Mouse (Mus musculus) frontal cortex, postnatal 36 days (tissue): ENCODE measurements at regions not wholly inside any gene's neighbourhood (a gene's known extent, or its start where the extent isn't known, plus 50 kb on each side); places are given as distances from the start of the nearest gene placed in this dataset.

ENCODE experiments used
- DNase-seq, 2 experiments: peaks; one replicate each; pipeline ENCODE4 v3.0.0; 2022; ENCODE audit warnings: low spot score in 2 of 2

- no peak for DNase-seq
Observed at GRCm38 (mm10) chr12:9404981-9405380, 164.9 kb upstream of the Osr1 start.

- no peak for DNase-seq
Observed at GRCm38 (mm10) chr12:9419311-9419710, 150.6 kb upstream of the Osr1 start.

- DNase-seq: no peak
Observed at GRCm38 (mm10) chr12:9430656-9431055, 139.3 kb upstream of the Osr1 start.

- no peak for DNase-seq
Observed at GRCm38 (mm10) chr12:9438575-9439161, 131.2 kb upstream of the Osr1 start.

GRCm38 (mm10) chr12:9450620-9451019, 119.3 kb upstream of the Osr1 start:
- DNase-seq: no peak

GRCm38 (mm10) chr12:9460193-9460592, 109.7 kb upstream of the Osr1 start:
- DNase-seq: no peak

GRCm38 (mm10) chr12:9469655-9470470, 100.1 kb upstream of the Osr1 start:
- no peak for DNase-seq

- no peak for DNase-seq
Observed at GRCm38 (mm10) chr12:9475836-9476235, 94.1 kb upstream of the Osr1 start.

- no peak for DNase-seq
Observed at GRCm38 (mm10) chr12:9478201-9478600, 91.7 kb upstream of the Osr1 start.

GRCm38 (mm10) chr12:9487674-9488413, 82.1 kb upstream of the Osr1 start:
- DNase-seq: peak; percentile 6 to 27

- DNase-seq: no peak
Observed at GRCm38 (mm10) chr12:9513926-9514325, 56.0 kb upstream of the Osr1 start.

- DNase-seq: no peak
Observed at GRCm38 (mm10) chr12:9518782-9519181, 51.1 kb upstream of the Osr1 start.

GRCm38 (mm10) chr12:9519346-9519745, 50.6 kb upstream of the Osr1 start:
- DNase-seq: no peak
